Mouse (Mus musculus): ENCODE data around the gene Vps8.
A peak's percentile ranks its signal among the peaks of the same experiment; 100 is the strongest.

Vps8 gene

GRCm38 (mm10) chr16:21477074-21477473 is 54.2 kb downstream of the Vps8 start:
- ATAC-seq (ENCODE audit: low TSS enrichment), result no peak

- no peak for ATAC-seq (ENCODE audit: low TSS enrichment)
Observed at GRCm38 (mm10) chr16:21478376-21478775, 55.5 kb downstream of the Vps8 start.

DNA sequence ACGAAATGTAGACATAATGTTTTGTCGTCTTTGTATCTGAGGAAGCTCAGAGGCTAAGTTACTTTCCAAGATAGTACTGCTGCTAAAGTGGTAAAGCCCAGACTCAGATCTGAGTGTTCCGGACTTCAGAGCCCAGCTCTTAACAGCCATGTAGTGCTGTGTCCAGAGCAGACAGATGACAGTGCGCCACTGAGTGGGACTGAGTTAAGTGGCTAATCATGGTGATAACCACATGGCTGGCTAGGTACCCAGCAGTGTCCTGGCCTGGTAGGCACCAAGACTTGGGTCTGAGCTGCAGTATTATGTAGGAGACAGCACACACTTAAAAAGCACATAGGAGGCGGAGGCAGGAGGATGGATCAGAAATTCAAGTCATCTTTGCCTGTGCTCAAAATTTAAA is 60.9 kb downstream of the Vps8 start:
- no peak for ATAC-seq (ENCODE audit: low TSS enrichment)

- no peak for ATAC-seq (ENCODE audit: low TSS enrichment)
Observed at GRCm38 (mm10) chr16:21485716-21486115, 62.8 kb downstream of the Vps8 start.

DNA sequence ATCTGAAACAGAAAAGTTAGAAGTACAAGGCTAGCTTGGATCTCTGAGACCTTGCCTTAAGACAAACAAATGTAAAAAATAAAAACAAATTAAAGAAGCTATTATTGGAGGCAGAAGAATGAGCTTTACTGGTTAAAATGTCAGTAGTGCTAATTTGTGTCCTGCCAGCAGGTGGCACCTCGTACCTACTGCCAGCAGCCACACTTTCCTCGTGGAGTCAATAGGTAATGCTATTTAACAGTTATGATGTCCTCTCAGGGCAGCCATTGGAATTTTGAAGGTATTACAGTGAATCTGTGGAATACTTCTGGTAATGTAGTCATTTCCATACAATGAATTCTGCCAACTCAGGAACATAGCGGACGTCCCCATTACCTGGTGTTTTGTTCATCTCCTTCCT is 65.5 kb downstream of the Vps8 start:
- peak; percentile 59; the same call in 1 of the 2 replicates for ATAC-seq (ENCODE audit: low TSS enrichment)

- no peak for ATAC-seq (ENCODE audit: low TSS enrichment)
Observed at GRCm38 (mm10) chr16:21492346-21492745, 69.4 kb downstream of the Vps8 start.

GRCm38 (mm10) chr16:21492894-21493293 is 70.0 kb downstream of the Vps8 start:
- ATAC-seq (ENCODE audit: low TSS enrichment), result no peak

GRCm38 (mm10) chr16:21494681-21495080 is 71.8 kb downstream of the Vps8 start:
- no peak for ATAC-seq (ENCODE audit: low TSS enrichment)

DNA sequence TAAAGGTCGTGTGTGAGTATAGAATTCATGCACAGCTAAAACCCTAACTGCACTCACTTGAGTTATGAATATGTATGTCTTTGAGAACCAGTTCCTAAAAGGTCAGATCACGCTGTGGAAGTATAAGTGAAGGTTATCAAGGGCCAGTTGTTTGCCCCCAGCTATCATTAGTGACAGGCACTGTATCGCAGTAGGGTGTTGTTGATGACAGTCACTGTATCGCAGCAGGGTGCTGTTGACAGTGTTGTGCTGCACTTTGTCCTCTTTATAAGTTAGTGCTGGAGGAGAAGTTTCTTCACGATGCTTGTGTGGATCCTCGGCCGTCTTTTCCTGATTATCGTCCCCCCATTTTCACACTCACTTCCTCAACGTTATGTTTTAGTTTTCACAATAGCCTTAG is 73.9 kb downstream of the Vps8 start:
- no peak for ATAC-seq (ENCODE audit: low TSS enrichment)

- ATAC-seq (ENCODE audit: low TSS enrichment), result no peak
Observed at GRCm38 (mm10) chr16:21497627-21498026, 74.7 kb downstream of the Vps8 start.

- no peak for ATAC-seq (ENCODE audit: low TSS enrichment)
Observed at GRCm38 (mm10) chr16:21498984-21499383, 76.1 kb downstream of the Vps8 start.

- ATAC-seq (ENCODE audit: low TSS enrichment), result no peak
Observed at GRCm38 (mm10) chr16:21499656-21500055, 76.7 kb downstream of the Vps8 start.

DNA sequence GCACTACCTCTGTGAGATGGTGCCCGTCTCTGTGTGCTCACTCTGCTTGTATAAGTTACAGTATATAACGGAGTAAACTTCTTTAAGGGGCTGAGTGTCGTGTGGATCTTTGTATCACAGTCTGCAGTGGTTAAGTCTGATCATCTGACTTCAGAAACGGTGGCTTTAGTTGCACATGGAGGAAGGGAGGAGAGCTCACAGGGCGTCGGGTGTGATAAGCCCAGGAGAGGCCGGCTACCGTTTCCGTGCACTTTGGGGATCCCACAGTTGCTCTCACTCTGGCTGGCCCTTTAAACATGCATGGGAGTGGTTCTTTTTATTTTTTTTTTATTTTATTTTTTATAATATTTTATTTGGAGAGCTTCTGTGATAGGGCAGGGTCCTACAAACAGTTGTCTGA is 95.9 kb downstream of the Vps8 start:
- ATAC-seq (ENCODE audit: low TSS enrichment), result no peak

GRCm38 (mm10) chr16:21519785-21520184 is 96.9 kb downstream of the Vps8 start:
- no peak for ATAC-seq (ENCODE audit: low TSS enrichment)

DNA sequence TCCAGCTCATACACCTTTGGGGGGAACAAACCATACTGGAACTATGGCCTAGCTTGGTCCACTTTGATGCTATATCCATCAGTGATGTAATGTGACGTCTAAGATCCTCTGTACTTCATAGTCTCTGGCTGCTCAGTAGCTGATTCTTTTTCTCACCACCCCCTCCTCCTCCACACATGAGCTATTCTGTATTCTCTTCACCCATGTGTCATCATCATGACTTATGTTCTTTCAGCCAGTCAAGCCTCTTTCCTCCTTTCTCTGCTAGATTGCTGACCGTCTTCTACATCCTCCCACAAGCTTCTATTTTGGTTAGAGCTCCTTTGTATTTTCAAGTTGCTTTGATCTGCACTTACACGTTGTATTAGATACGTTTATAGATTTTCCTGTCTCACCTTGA is 100.8 kb downstream of the Vps8 start:
- ATAC-seq (ENCODE audit: low TSS enrichment), result peak; percentile 59

DNA sequence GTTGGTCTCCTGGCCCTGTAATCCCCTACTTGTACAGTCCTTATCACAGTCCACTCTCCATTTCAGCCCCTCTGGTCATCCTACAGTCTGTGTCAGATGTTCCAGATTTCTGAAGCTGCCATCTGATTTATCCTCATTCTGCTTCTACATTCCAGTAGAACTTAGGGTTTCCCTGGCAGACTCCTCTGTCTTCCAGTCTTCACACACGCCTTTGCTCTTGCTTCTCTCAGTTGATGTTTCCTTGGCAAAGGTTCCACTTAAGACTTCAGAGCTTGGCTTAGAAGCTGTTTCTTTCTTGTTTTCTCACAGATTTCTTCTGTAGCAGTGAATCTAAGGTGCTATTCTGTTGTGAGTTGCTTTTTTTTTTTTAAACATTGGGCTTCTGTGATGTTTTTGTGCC is 102.5 kb downstream of the Vps8 start:
- peak; percentile 75 for ATAC-seq (ENCODE audit: low TSS enrichment)

- ATAC-seq (ENCODE audit: low TSS enrichment), result no peak
Observed at GRCm38 (mm10) chr16:21527271-21528007, 104.5 kb downstream of the Vps8 start.

- ATAC-seq (ENCODE audit: low TSS enrichment), result peak; percentile 32; the same call in 1 of the 2 replicates
Observed at GRCm38 (mm10) chr16:21533503-21533902, 110.6 kb downstream of the Vps8 start.

DNA sequence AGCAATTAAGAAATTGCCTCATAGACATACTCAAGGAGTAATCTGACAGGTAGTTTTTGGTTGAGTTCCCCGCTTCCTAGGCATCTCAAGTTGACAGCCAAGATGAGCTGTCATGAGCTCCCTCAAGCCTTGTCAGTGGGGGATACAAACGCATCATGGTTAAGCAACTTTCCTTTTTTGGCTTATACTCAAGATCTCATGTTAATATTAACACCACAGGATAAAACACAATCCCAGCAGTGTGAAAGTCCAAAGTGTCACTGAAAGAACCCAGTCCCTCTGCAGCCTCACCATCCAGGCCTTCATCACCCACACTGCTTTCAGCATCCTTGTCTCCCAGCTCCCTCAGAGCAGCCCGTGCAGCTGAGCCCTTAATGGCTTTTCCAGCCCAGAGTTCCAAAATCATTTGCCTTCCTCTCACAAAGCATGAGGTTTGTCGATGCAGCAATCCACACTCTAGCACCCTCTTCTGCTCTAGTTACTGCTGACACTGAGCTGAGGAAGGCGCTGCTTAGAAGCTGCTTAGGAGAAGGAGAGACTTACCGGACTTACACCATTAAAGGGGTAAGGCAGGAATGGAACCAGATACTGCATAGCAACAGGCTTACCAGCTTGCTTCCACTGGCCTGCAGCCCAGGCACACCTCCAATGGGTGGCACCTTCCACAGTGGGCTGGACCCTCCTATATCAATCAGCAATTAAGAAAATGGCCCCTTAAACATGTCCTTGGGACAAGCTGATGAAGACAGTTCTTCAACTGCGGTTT is 113.5 kb downstream of the Vps8 start:
- ATAC-seq (ENCODE audit: low TSS enrichment), result no peak; the same call in 1 of the 2 replicates

- ATAC-seq (ENCODE audit: low TSS enrichment), result no peak
Observed at GRCm38 (mm10) chr16:21537312-21537711, 114.4 kb downstream of the Vps8 start.

DNA sequence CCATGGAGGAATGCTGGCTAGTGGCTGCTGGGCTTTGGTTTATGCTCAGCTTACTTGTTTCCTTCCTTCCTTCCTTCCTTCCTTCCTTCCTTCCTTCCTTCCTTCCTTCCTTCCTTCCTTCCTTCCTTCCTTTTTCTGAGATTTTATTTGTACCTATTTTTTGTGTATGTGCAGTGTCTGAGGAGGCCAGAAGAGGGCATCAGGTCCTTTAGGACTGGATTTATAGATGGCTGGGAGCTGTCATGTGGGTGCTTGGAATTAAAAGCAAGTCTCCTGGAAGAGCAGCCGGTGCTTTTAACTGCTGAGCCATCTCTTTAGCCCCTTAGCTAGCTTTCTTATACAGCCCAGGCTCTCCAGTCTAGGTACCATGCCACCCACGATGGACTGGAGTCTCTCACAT is 116.0 kb downstream of the Vps8 start:
- no peak for ATAC-seq (ENCODE audit: low TSS enrichment)

DNA sequence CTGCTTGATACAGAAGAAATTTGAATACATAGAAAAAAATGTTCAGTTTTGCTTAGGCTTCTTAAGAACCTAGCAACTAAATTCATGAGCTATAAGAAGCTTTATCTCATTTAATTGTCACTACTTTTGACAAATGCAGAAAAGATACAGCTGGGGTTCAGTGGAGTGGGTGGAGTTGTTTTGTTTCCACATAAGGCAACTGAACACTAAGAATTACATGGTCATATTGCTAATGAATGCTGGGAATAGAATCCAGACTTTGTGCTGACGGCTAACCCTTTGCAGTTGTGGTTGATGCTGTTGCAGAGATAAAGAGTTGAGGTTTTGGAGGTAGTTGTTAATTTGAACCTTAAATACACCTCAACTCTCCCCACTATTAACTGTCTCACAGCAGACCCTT is 119.6 kb downstream of the Vps8 start:
- no peak for ATAC-seq (ENCODE audit: low TSS enrichment)

DNA sequence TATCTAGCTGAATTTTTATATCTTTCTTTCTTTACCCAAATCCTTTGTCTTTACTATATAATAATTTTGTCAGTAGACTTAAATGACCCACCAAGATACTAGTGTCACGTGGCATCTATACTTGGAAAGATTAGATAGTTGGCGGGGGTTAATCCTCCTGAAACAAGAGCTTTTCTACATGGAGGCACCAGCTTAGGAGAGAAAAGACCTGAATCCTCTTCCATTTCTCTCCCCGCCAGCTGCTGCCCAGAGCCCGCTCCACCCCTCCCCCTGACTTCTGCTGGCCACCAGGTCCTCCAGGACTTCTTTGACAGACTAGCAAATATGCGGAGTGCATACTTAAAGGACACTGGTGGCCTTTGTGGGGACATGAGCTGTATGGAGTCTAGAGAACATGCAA is 124.5 kb downstream of the Vps8 start:
- ATAC-seq (ENCODE audit: low TSS enrichment), result no peak
